Mouse (Mus musculus) MEL (cell line): ENCODE results near the gene Card10. TPM values are rescaled to one million over a fixed set of nuclear protein-coding genes. Genes with fewer than 3 reads are reported as not detected.
A peak's percentile ranks its signal among the peaks of the same experiment; 100 is the strongest.

Experiments used
- DNase-seq: peaks from one replicate; pipeline ENCODE4 v3.0.0; 2011; ENCODE audit warnings: low read depth, low spot score
- H3K27ac ChIP-seq: 2 replicates; pipeline ENCODE4 v1.5.1; 2012; ENCODE audit warnings: low read depth, mild to moderate bottlenecking, control low read depth, low read length, moderate library complexity; ENCODE audit not compliant: control insufficient read depth
- H3K27me3 ChIP-seq, 2 experiments: fragments of 150-350 bp in 1 of 2; sonication (generic) in 1 of 2; 2 replicates each; pipeline ENCODE4 v1.6.1; 2012; ENCODE audit warnings: low read length in 2 of 2, mild to moderate bottlenecking in 2 of 2, improper control_type of control experiment in 1 of 2, moderate library complexity in 1 of 2; ENCODE audit not compliant: insufficient read depth in 2 of 2, control insufficient read depth in 1 of 2
- H3K36me3 ChIP-seq, 2 experiments: 2 replicates each; pipeline ENCODE4 v1.6.1; 2012 to 2014; ENCODE audit warnings: low read length in 2 of 2, improper control_type of control experiment in 1 of 2, inconsistent platforms in 1 of 2, mild to moderate bottlenecking in 1 of 2; ENCODE audit not compliant: insufficient read depth in 2 of 2, control insufficient read depth in 1 of 2
- H3K4me1 ChIP-seq, 2 experiments: fragments of 150-350 bp in 1 of 2; sonication (generic) in 1 of 2; 2 replicates each; pipeline ENCODE4 v1.6.1; 2012; ENCODE audit warnings: low read length in 2 of 2, improper control_type of control experiment in 1 of 2, mild to moderate bottlenecking in 1 of 2; ENCODE audit not compliant: insufficient read depth in 2 of 2, control insufficient read depth in 1 of 2
- H3K4me3 ChIP-seq, 2 experiments: fragments of 150-350 bp in 1 of 2; sonication (generic) in 1 of 2; 2 replicates each; pipeline ENCODE4 v1.5.1; 2012; ENCODE audit warnings: low read depth in 2 of 2, low read length in 2 of 2, mild to moderate bottlenecking in 2 of 2, moderate library complexity in 2 of 2, control low read depth in 1 of 2, improper control_type of control experiment in 1 of 2; ENCODE audit not compliant: control insufficient read depth in 1 of 2, insufficient read depth in 1 of 2
- H3K79me2 ChIP-seq: 2 replicates; pipeline ENCODE4 v1.6.1; 2012; ENCODE audit warnings: mild to moderate bottlenecking, low read length, moderate library complexity; ENCODE audit not compliant: control insufficient read depth, poor library complexity, insufficient read depth
- H3K9ac ChIP-seq: 2 replicates; pipeline ENCODE4 v1.6.1; 2012; ENCODE audit warnings: low read depth, mild to moderate bottlenecking, control low read depth, low read length, moderate library complexity; ENCODE audit not compliant: control insufficient read depth, poor library complexity, severe bottlenecking
- H3K9me3 ChIP-seq: fragments of 150-350 bp; sonication (generic); replicated peaks from 2 replicates; pipeline ENCODE4 v1.6.1; 2012; ENCODE audit warnings: mild to moderate bottlenecking, low read length, improper control_type of control experiment, moderate library complexity; ENCODE audit not compliant: insufficient read depth
- BHLHE40 ChIP-seq: IDR thresholded peaks from 2 replicates; pipeline ENCODE4 v1.6.1; 2012; ENCODE audit warnings: low read depth, mild to moderate bottlenecking, inconsistent platforms, low read length, improper control_type of control experiment, borderline replicate concordance
- CTCF ChIP-seq, 3 experiments: IDR thresholded peaks in 2 of 3; conservative IDR thresholded peaks in 1 of 3; 2 replicates each; pipeline ENCODE4 v1.5.1; 2011 to 2012; ENCODE audit warnings: low read length in 3 of 3, low read depth in 2 of 3, mild to moderate bottlenecking in 2 of 3, improper control_type of control experiment in 1 of 3, inconsistent platforms in 1 of 3, mixed read lengths in 1 of 3, moderate library complexity in 1 of 3; ENCODE audit not compliant: control insufficient read depth in 1 of 3, insufficient read depth in 1 of 3, poor library complexity in 1 of 3, severe bottlenecking in 1 of 3
- GABPA ChIP-seq: IDR thresholded peaks from 2 replicates; pipeline ENCODE4 v1.6.1; 2012; ENCODE audit warnings: low read depth, mild to moderate bottlenecking, inconsistent platforms, low read length, improper control_type of control experiment, moderate library complexity
- GATA1 ChIP-seq: IDR thresholded peaks from 2 replicates; pipeline ENCODE4 v1.6.1; 2011; ENCODE audit warnings: low read depth, low read length, improper control_type of control experiment
- HCFC1 ChIP-seq: IDR thresholded peaks from 2 replicates; pipeline ENCODE4 v1.6.1; 2012; ENCODE audit warnings: low read depth, mild to moderate bottlenecking, inconsistent platforms, low read length, improper control_type of control experiment, moderate library complexity
- JUND ChIP-seq: IDR thresholded peaks from 2 replicates; pipeline ENCODE4 v1.6.1; 2011; ENCODE audit warnings: low read depth, mild to moderate bottlenecking, improper control_type of control experiment, low read length
- KAT2A ChIP-seq: conservative IDR thresholded peaks from 2 replicates; pipeline ENCODE4 v1.6.1; 2012; ENCODE audit warnings: low read depth, low read length, improper control_type of control experiment, inconsistent platforms
- MAFK ChIP-seq: IDR thresholded peaks from 2 replicates; pipeline ENCODE4 v1.6.1; 2011; ENCODE audit warnings: low read depth, mild to moderate bottlenecking, low read length, improper control_type of control experiment, borderline replicate concordance
- MAX ChIP-seq: IDR thresholded peaks from 2 replicates; pipeline ENCODE4 v1.6.1; 2011; ENCODE audit warnings: low read length, improper control_type of control experiment
- MAZ ChIP-seq: IDR thresholded peaks from 2 replicates; pipeline ENCODE4 v1.6.1; 2012; ENCODE audit warnings: low read depth, mild to moderate bottlenecking, inconsistent platforms, low read length, improper control_type of control experiment
- MXI1 ChIP-seq: IDR thresholded peaks from 2 replicates; pipeline ENCODE4 v1.6.1; 2011; ENCODE audit warnings: mild to moderate bottlenecking, low read depth, low read length, improper control_type of control experiment
- MYB ChIP-seq: IDR thresholded peaks from 2 replicates; pipeline ENCODE4 v1.6.1; 2011; ENCODE audit warnings: mild to moderate bottlenecking, low read depth, low read length, improper control_type of control experiment
- MYC ChIP-seq: IDR thresholded peaks from 2 replicates; pipeline ENCODE4 v1.6.1; 2011; ENCODE audit warnings: low read depth, mild to moderate bottlenecking, low read length, improper control_type of control experiment, moderate library complexity
- NRF1 ChIP-seq: IDR thresholded peaks from 2 replicates; pipeline ENCODE4 v1.6.1; 2014; ENCODE audit warnings: low read depth, mild to moderate bottlenecking, inconsistent platforms, low read length, improper control_type of control experiment, moderate library complexity; ENCODE audit not compliant: poor library complexity, insufficient read depth, severe bottlenecking
- POLR2A ChIP-seq, 2 experiments: IDR thresholded peaks; 2 replicates each; pipeline ENCODE4 v1.6.1; 2011 to 2012; ENCODE audit warnings: low read length in 2 of 2, mild to moderate bottlenecking in 2 of 2, control low read depth in 1 of 2, improper control_type of control experiment in 1 of 2, low read depth in 1 of 2, moderate library complexity in 1 of 2; ENCODE audit not compliant: control insufficient read depth in 1 of 2, insufficient read depth in 1 of 2, poor library complexity in 1 of 2
- POLR2AphosphoS5 ChIP-seq: IDR thresholded peaks from 2 replicates; pipeline ENCODE4 v1.6.1; 2012; ENCODE audit warnings: low read depth, borderline replicate concordance, mild to moderate bottlenecking, inconsistent platforms, low read length, moderate library complexity, mixed read lengths
- RAD21 ChIP-seq: IDR thresholded peaks from 2 replicates; pipeline ENCODE4 v1.6.1; 2011; ENCODE audit warnings: mild to moderate bottlenecking, low read depth, low read length, improper control_type of control experiment
- RCOR1 ChIP-seq: IDR thresholded peaks from 2 replicates; pipeline ENCODE4 v1.6.1; 2012; ENCODE audit warnings: low read depth, mild to moderate bottlenecking, inconsistent platforms, low read length, improper control_type of control experiment
- SIN3A ChIP-seq: IDR thresholded peaks from 2 replicates; pipeline ENCODE4 v1.6.1; 2012; ENCODE audit warnings: low read length, improper control_type of control experiment, inconsistent platforms
- SMC3 ChIP-seq: IDR thresholded peaks from 2 replicates; pipeline ENCODE4 v1.6.1; 2011; ENCODE audit warnings: low read depth, low read length, improper control_type of control experiment
- TAL1 ChIP-seq: IDR thresholded peaks from 2 replicates; pipeline ENCODE4 v1.6.1; 2012; ENCODE audit warnings: mild to moderate bottlenecking, inconsistent platforms, low read length, moderate library complexity, mixed read lengths
- TCF12 ChIP-seq: IDR thresholded peaks from 2 replicates; pipeline ENCODE4 v1.6.1; 2014; ENCODE audit warnings: low read depth, mild to moderate bottlenecking, inconsistent platforms, low read length, improper control_type of control experiment, moderate library complexity
- UBTF ChIP-seq: IDR thresholded peaks from 2 replicates; pipeline ENCODE4 v1.6.1; 2012; ENCODE audit warnings: low read depth, mild to moderate bottlenecking, inconsistent platforms, low read length, improper control_type of control experiment, moderate library complexity, borderline replicate concordance; ENCODE audit not compliant: insufficient read depth
- ZC3H11A ChIP-seq: IDR thresholded peaks from 2 replicates; pipeline ENCODE4 v1.6.1; 2012; ENCODE audit warnings: low read depth, mild to moderate bottlenecking, inconsistent platforms, low read length, improper control_type of control experiment
- ZKSCAN1 ChIP-seq: IDR thresholded peaks from 2 replicates; pipeline ENCODE4 v1.6.1; 2012; ENCODE audit warnings: low read depth, mild to moderate bottlenecking, inconsistent platforms, low read length, improper control_type of control experiment, moderate library complexity
- ZNF384 ChIP-seq: IDR thresholded peaks from 2 replicates; pipeline ENCODE4 v1.6.1; 2012; ENCODE audit warnings: low read depth, mild to moderate bottlenecking, inconsistent platforms, low read length, improper control_type of control experiment
- polyA plus RNA-seq, 2 experiments: library from polyadenylated mRNA; stranded (reverse) in 1 of 2; unstranded in 1 of 2; fragments of >175 nt in 1 of 2; fragments of >200 nt in 1 of 2; gene quantifications; 2 replicates each; pipeline versions ENCODE4 v1.2.1 to v1.2.4; 2012; ENCODE audit warnings: low replicate concordance in 2 of 2, low read depth in 1 of 2; ENCODE audit not compliant: insufficient read length in 2 of 2, insufficient read depth in 1 of 2, missing spikeins in 1 of 2
- total RNA-seq: library from RNA; depleted of rRNA; stranded (reverse); fragments of 300-350 nt; gene quantifications from 2 replicates; pipeline ENCODE4 v1.2.3, GENCODE M21; 2012

Gene Card10
- total and polyA plus RNA-seq, 3 experiments, result not detected

GRCm38 (mm10) chr15:78828315-78828714, 25.5 kb upstream of the Card10 start:
- Histone ChIP-seq H3K27ac (no peak overlapping the region), H3K79me2 (no peaks in the 10 kb centered on the region), H3K9me3 (no peaks in the 10 kb centered on the region), H3K4me3 (no peak overlapping the region), H3K4me1 (0 out of 4 replicates have a peak, but pooled peaks cover 0 to 6% of the 10 kb centered on the region in 2 experiments), H3K36me3 (no peaks in the 10 kb centered on the region), H3K9ac (no peak overlapping the region), H3K27me3 (no peaks in the 10 kb centered on the region; a peak in 1 of 4 replicates)
- no peak for DNase-seq
- TF ChIP-seq MYC (no peak), CTCF (IDR thresholded peaks at IDR 0.05 in 2 of 3, conservative IDR thresholded peaks at IDR 0.05 in 1 of 3; ENCODE audit: control insufficient read depth in 1 of 3, insufficient read depth in 1 of 3, low read depth in 2 of 3, low read length in 3 of 3, poor library complexity in 1 of 3, severe bottlenecking in 1 of 3) (no peak), JUND (no peak), MYB (no peak), HCFC1 (no peak), TAL1 (no peak), MAZ (no peak), RCOR1 (no peak), POLR2A (IDR thresholded peaks at IDR 0.05; ENCODE audit: control insufficient read depth in 1 of 2, insufficient read depth in 1 of 2, low read depth in 1 of 2, low read length in 2 of 2, poor library complexity in 1 of 2) (no peak), TCF12 (no peak), GATA1 (no peak), BHLHE40 (no peak), ZKSCAN1 (no peak), NRF1 (no peak), ZNF384 (no peak), MAFK (no peak), GABPA (no peak), KAT2A (no peak)

DNA sequence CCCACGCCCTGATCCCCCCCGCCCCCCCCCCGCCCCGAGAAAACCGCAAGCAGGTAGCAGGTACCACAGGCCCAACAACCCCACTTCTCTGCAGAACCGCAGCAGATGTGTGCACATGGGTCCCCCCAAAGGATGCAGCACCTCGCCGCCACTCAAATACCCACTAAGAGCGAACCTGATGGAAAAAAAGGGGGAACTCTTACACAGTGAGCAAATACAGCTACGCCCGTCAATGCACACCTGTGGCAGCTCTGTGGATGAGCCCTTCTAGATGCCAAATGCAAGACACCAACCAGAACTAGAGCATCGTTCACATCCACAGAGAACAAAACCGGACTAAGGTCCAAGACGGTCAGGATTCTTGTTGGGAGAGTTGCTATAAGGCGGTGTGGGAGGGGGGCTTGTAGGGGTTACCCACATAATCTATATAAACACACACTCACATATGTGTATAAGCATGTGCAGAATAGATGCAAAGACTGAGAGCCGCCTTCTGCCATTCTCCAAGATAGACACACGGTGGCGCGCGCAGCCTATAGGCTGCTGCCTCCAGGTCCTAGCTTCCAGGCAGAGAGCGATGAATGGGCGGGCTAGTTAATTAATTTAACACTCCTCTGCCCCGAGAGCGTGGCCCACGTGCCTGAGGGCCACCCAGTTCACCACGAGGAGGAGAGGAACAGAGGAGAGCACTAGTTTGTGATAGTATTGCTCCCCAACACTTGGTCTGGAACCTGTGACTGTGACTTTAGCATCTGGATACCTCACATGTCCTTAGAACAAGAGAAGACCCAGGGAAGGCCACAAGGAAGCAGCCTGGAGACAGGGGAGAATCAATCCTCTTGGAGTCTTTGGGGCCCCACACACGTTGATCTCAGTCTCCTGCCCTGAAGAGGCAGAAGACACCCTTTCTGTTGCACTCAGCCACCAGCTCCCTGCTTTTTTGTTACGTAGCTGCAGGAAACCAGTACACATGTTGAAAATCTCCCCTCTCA, 23.7 kb upstream of the Card10 start:
- H3K4me3 ChIP-seq, result no peak overlapping the region
- TF ChIP-seq RAD21 (peak; percentile 94), MXI1 (peak; percentile 39; the same call in 1 of the 2 replicates), KAT2A (no peak), MYC (peak; percentile 82), GATA1 (no peak), ZC3H11A (peak; percentile 86), SMC3 (peak; percentile 89), POLR2AphosphoS5 (no peak), UBTF (no peak), CTCF (IDR thresholded peaks at IDR 0.05 in 2 of 3, conservative IDR thresholded peaks at IDR 0.05 in 1 of 3; ENCODE audit: control insufficient read depth in 1 of 3, insufficient read depth in 1 of 3, low read depth in 2 of 3, low read length in 3 of 3, poor library complexity in 1 of 3, severe bottlenecking in 1 of 3) (peak; percentile 76 to 95 (median 93)), SIN3A (0 out of 2 replicates have a peak, but pooled peaks have one; percentile 30), MYB (no peak), MAX (peak; percentile 81)
- TF ChIP-seq, all 39 proteins: peak for 8

More for the DNA sequence above, 23.7 kb upstream of the Card10 start:
- DNase-seq, result peak; percentile 88
- Histone ChIP-seq H3K27me3 (no peaks in the 10 kb centered on the region; a peak in 1 of 4 replicates), H3K36me3 (no peaks in the 10 kb centered on the region), H3K79me2 (no peaks in the 10 kb centered on the region), H3K9me3 (no peaks in the 10 kb centered on the region), H3K4me1 (0 out of 4 replicates have a peak, but pooled peaks cover 0 to 6% of the 10 kb centered on the region in 2 experiments), H3K9ac (no peak overlapping the region), H3K27ac (no peak overlapping the region)
